Mouse (Mus musculus) kidney, postnatal 36 days (tissue): Measurements from ENCODE around the gene Trim7.
"Not testable (repeated sequence)": the region's sequence is repeated elsewhere in the genome, so short reads cannot be mapped to it uniquely, and the experiment has no call there.

Experiments
- DNase-seq, 2 experiments: peaks; one replicate each; pipeline ENCODE4 v3.0.0; 2021 to 2022; ENCODE audit warnings: mixed read lengths in 2 of 2

The Trim7 gene

GRCm38 (mm10) chr11:48825979-48826751, at the start of gene Trim7, which contains the start of gene Gm12184:
Gene Trim7 (plus strand): TSS chr11:48826140.
Gene Gm12184 (minus strand): TSS chr11:48826655.
- not testable (repeated sequence) for DNase-seq

DNA sequence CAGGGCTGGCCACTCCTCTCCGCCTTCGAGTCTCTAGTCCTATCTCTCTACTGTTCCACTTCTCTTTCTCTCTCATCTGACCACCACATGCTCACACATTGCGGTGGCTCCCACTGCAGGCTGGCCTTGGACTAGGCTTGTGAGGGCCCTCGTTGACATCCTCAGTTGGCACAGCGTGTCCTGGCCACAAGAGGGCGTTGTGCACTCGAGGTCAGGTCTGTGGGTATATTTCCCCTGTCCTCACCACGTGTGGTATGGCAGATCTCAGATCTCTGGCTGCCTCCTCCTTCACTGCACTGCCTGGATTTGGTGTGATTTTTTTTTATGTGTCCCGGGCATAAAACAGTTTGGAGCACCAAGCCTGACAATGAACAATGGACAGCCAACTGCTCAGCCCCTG, 49.3 kb upstream of the Trim7 start:
- DNase-seq: no peak

GRCm38 (mm10) chr11:48777303-48777702, 48.6 kb upstream of the Trim7 start:
- no peak for DNase-seq

DNA sequence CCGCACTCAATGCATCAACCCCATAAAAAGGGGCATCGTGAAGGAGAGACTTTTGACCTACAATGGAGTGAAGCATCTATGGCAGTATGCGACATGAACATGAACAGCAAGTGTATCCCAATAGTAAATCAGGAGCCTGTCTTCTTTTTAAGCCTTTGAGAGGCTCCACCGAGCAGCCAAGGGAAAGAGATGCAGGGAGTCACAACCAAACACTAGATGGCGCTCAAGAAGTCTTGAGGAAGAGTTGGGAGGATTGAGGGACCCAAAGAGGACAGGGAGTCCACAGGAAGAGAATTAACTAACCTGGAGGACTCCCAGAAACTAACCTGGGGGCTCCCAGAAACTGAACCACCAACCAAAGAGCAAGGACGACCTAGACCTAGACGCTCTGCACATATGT, 46.5 kb upstream of the Trim7 start:
- peak; percentile 37 to 60 for DNase-seq

- no peak for DNase-seq
These were observed 43.7 kb upstream of the Trim7 start for GRCm38 (mm10) chr11:48782243-48782642.

DNA sequence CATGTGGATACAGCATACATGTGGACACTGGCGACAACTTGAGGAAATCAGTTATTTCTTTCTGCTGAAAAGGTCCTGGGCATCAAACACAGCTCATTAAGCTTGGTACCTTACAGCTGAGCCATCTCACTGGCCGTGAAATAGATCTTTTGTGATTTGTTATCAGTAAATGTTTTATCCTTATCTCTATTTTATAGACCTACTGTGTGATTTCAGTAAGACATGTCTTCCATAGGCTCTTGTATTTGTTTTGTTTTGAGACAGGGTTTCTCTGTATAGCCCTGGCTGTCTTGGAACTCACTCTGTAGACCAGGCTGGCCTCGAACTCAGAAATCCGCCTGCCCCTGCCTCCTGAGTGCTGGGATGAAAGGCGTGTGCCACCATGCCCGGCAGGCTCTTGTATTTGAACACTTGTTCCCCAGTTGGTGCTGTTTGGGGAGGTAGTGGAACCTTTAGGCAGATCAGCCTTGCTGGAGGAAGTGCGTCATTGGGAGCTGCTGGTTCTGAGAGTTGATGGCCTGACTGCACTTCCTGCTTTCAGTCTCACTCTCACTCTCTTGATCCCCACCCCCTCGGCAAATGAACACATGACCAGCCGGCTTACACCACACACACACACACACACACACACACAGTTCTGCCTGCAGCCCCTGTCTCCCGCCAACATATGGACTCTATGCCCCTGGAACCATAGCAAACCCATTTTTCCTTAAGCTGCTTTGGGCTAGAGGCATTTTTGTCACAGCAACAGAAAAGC, 38.3 kb upstream of the Trim7 start:
- DNase-seq: peak; percentile 42 to 47

- peak; percentile 82 to 92 for DNase-seq
These were observed 37.4 kb upstream of the Trim7 start for GRCm38 (mm10) chr11:48788311-48789089.

DNA sequence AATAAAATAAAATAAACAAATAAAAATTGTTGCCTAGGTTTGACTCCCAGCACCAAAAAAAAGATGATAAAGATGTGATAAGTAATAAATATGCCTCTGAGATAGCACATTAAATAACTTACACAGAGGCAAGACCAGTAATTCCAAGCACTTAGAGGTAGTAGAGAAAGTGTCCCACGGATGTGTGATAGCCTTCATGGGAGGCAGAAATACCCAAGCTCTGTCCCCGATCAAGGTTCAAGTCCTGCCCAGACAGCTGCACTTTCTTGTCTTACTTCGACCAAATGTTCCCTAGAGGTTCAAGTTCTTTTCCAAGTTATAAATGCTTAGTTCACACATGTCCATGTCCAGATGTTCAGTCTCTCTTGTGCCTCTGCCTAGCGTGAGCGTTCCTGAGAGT, 36.7 kb upstream of the Trim7 start:
- DNase-seq: no peak

- DNase-seq: peak; percentile 88 to 96
These were observed 35.7 kb upstream of the Trim7 start for GRCm38 (mm10) chr11:48789973-48790823.

GRCm38 (mm10) chr11:48790946-48791345, 35.0 kb upstream of the Trim7 start:
- peak; percentile 61 to 64 for DNase-seq

GRCm38 (mm10) chr11:48791894-48792293, 34.0 kb upstream of the Trim7 start:
- DNase-seq: not testable (repeated sequence)

- DNase-seq: no peak
These were observed 32.8 kb upstream of the Trim7 start for GRCm38 (mm10) chr11:48793184-48793583.

GRCm38 (mm10) chr11:48795221-48795620, 30.7 kb upstream of the Trim7 start:
- peak in 1 of 2 experiments; percentile 56 for DNase-seq

- no peak for DNase-seq
These were observed 29.6 kb upstream of the Trim7 start for GRCm38 (mm10) chr11:48796290-48796689.

GRCm38 (mm10) chr11:48797287-48797686, 28.7 kb upstream of the Trim7 start:
- DNase-seq: no peak

DNA sequence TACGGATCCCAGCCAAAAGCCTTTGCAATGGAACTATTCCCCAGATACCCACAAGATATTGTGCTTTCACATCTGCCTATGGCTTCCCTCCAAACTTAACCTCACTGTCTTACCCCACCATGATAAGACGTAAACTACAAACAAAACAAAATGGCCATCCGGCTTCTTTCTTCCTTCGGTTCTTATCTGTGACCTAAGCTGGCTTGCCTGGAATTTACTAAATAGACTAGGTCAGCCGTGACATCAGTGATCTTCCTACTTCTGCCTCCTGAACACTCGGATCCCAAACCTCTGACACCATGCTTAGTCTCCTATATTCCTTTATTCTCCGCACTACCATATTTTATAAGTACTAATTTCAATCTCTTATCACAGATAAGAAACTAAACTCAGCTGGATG, 27.6 kb upstream of the Trim7 start:
- DNase-seq: no peak

DNA sequence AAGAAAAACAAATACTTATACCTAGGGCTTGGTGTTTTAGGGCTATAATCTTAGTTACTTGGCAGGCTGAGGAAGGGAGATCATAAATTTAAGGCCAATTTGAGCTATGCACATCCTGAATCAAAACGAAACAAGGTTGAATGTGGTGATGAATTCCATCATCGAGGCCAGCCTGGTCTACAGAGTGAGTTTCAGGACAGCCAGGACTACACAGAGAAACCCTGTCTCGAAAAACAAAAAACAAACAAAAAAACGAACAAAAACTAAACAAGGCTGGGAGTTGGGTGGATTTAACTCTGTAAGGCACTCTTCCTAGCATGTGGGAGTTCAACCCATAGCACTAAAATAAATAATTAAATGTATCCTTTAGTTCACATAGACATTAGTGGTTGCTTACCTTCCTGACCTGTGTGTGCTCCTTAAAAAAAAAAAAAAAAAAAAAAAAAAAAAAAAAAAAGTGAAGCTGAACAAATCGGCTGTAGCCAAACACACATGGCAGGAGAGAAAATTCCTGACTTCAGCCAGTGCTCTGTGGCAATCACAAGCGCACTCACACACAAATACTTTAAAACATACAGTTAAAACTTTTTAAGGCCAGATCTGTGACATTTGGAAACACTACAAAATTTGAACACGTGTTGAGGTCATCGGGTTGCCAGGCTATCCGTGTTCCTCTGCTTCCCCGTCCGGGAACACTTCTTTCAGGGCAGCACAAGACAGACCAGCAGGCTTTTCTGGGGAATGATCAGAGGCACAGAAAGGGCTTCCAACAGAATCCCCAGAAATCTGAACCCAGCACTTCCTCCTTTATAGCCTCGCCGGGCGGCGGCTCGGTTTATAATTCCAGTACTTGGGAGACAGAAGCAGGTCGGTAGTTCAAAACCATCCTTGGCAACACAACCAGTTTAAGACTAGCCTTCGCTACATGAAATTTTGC, 26.7 kb upstream of the Trim7 start:
- no peak for DNase-seq

- DNase-seq: peak; percentile 90 to 92
These were observed 25.8 kb upstream of the Trim7 start, which contains the start of gene Rack1 for GRCm38 (mm10) chr11:48799921-48800701. Gene Rack1 (plus strand): TSS chr11:48800332.

GRCm38 (mm10) chr11:48801831-48802772, 23.8 kb upstream of the Trim7 start:
- no peak for DNase-seq
